Mouse (Mus musculus) CH12.LX (cell line): Measurements from ENCODE around the gene Plau. TPM values are rescaled to one million over a fixed set of nuclear protein-coding genes. Genes with fewer than 3 reads are reported as not detected.
A peak's percentile ranks its signal among the peaks of the same experiment; 100 is the strongest.

Source experiments
- DNase-seq: peaks from one replicate; pipeline ENCODE4 v3.0.0-alpha.2; 2013; ENCODE audit errors: extremely low read depth
- H3K27ac ChIP-seq: 2 replicates; pipeline ENCODE4 v1.5.1; 2012; ENCODE audit warnings: low read depth, mild to moderate bottlenecking, control low read depth, moderate library complexity; ENCODE audit not compliant: insufficient read depth
- H3K27me3 ChIP-seq: replicated peaks from 2 replicates; pipeline ENCODE3; 2012; ENCODE audit warnings: inconsistent platforms
- H3K36me3 ChIP-seq, 2 experiments: replicated peaks in 1 of 2; 2 replicates each; pipeline versions ENCODE3 to v1.6.1; 2012; ENCODE audit warnings: inconsistent platforms in 1 of 2, low read length in 1 of 2, mild to moderate bottlenecking in 1 of 2, mixed read lengths in 1 of 2, moderate library complexity in 1 of 2; ENCODE audit not compliant: control insufficient read depth in 1 of 2, insufficient read depth in 1 of 2
- H3K4me1 ChIP-seq, 2 experiments: 2 replicates each; pipeline ENCODE4 v1.6.1; 2012; ENCODE audit warnings: inconsistent platforms in 1 of 2, moderate library complexity in 1 of 2; ENCODE audit not compliant: insufficient read depth in 2 of 2, control insufficient read depth in 1 of 2
- H3K4me2 ChIP-seq: 2 replicates; pipeline ENCODE4 v1.6.1; 2012; ENCODE audit warnings: low read depth, mild to moderate bottlenecking, control low read depth; ENCODE audit not compliant: poor library complexity, insufficient read depth, severe bottlenecking
- H3K4me3 ChIP-seq, 3 experiments: fragments of 150-350 bp in 1 of 3; sonication (generic) in 1 of 3; replicated peaks in 1 of 3; 2 replicates each; pipeline versions ENCODE3 to v1.5.1; 2011 to 2012; ENCODE audit warnings: low read depth in 2 of 3, low read length in 2 of 3, mild to moderate bottlenecking in 2 of 3, moderate library complexity in 2 of 3, control low read depth in 1 of 3, improper control_type of control experiment in 1 of 3, inconsistent platforms in 1 of 3, mixed read lengths in 1 of 3; ENCODE audit not compliant: poor library complexity in 1 of 3
- H3K79me2 ChIP-seq: replicated peaks from 2 replicates; pipeline ENCODE4 v1.6.1; 2012; ENCODE audit warnings: mild to moderate bottlenecking, moderate library complexity; ENCODE audit not compliant: control insufficient read depth, poor library complexity, insufficient read depth, severe bottlenecking; ENCODE audit errors: extremely low read depth
- H3K9ac ChIP-seq: 2 replicates; pipeline ENCODE4 v1.6.1; 2012; ENCODE audit warnings: low read depth, mild to moderate bottlenecking, control low read depth, moderate library complexity; ENCODE audit not compliant: insufficient read depth
- H3K9me3 ChIP-seq: replicated peaks from 2 replicates; pipeline ENCODE3; 2012; ENCODE audit warnings: low read length, inconsistent platforms, mixed read lengths
- BHLHE40 ChIP-seq: IDR thresholded peaks from 2 replicates; pipeline ENCODE4 v1.6.1; 2011; ENCODE audit warnings: mild to moderate bottlenecking, low read depth, low read length, improper control_type of control experiment
- CHD1 ChIP-seq: IDR thresholded peaks from 2 replicates; pipeline ENCODE4 v1.6.1; 2012; ENCODE audit warnings: low read depth, low read length, improper control_type of control experiment, inconsistent platforms
- CHD2 ChIP-seq: IDR thresholded peaks from 2 replicates; pipeline ENCODE4 v1.6.1; 2011; ENCODE audit warnings: low read length, improper control_type of control experiment
- CTCF ChIP-seq, 2 experiments: IDR thresholded peaks in 1 of 2; conservative IDR thresholded peaks in 1 of 2; 2 replicates each; pipeline ENCODE4 v1.5.1; 2011 to 2012; ENCODE audit warnings: low read depth in 2 of 2, low read length in 2 of 2, improper control_type of control experiment in 1 of 2, inconsistent platforms in 1 of 2, mild to moderate bottlenecking in 1 of 2, moderate library complexity in 1 of 2
- EP300 ChIP-seq: IDR thresholded peaks from 2 replicates; pipeline ENCODE4 v1.6.1; 2011; ENCODE audit warnings: low read length, improper control_type of control experiment
- GABPA ChIP-seq: IDR thresholded peaks from 2 replicates; pipeline ENCODE4 v1.6.1; 2012; ENCODE audit warnings: low read depth, low read length, improper control_type of control experiment, inconsistent platforms; ENCODE audit not compliant: insufficient replicate concordance
- IRF4 ChIP-seq: IDR thresholded peaks from 2 replicates; pipeline ENCODE4 v1.6.1; 2014; ENCODE audit warnings: low read depth, mild to moderate bottlenecking, inconsistent platforms, low read length, improper control_type of control experiment
- JUN ChIP-seq: IDR thresholded peaks from 2 replicates; pipeline ENCODE4 v1.6.1; 2011; ENCODE audit warnings: low read depth, mild to moderate bottlenecking, low read length, improper control_type of control experiment, moderate library complexity; ENCODE audit not compliant: insufficient read depth
- JUND ChIP-seq: conservative IDR thresholded peaks from 2 replicates; pipeline ENCODE4 v1.6.1; 2011; ENCODE audit warnings: low read depth, low read length, improper control_type of control experiment
- KAT2A ChIP-seq: IDR thresholded peaks from 2 replicates; pipeline ENCODE4 v1.6.1; 2012; ENCODE audit warnings: low read length, improper control_type of control experiment, inconsistent platforms; ENCODE audit not compliant: insufficient replicate concordance
- MAFK ChIP-seq: IDR thresholded peaks from 2 replicates; pipeline ENCODE4 v1.6.1; 2011; ENCODE audit warnings: low read length, improper control_type of control experiment; ENCODE audit not compliant: insufficient replicate concordance
- MAX ChIP-seq: IDR thresholded peaks from 2 replicates; pipeline ENCODE4 v1.6.1; 2011; ENCODE audit warnings: low read length, improper control_type of control experiment
- MAZ ChIP-seq: IDR thresholded peaks from 2 replicates; pipeline ENCODE4 v1.6.1; 2012; ENCODE audit warnings: low read depth, mild to moderate bottlenecking, inconsistent platforms, low read length, improper control_type of control experiment, moderate library complexity
- MEF2A ChIP-seq: IDR thresholded peaks from 2 replicates; pipeline ENCODE4 v1.6.1; 2014; ENCODE audit warnings: low read depth, mild to moderate bottlenecking, inconsistent platforms, low read length, improper control_type of control experiment, borderline replicate concordance
- MXI1 ChIP-seq: IDR thresholded peaks from 2 replicates; pipeline ENCODE4 v1.6.1; 2011; ENCODE audit warnings: mild to moderate bottlenecking, low read depth, low read length, improper control_type of control experiment
- MYC ChIP-seq: IDR thresholded peaks from 2 replicates; pipeline ENCODE4 v1.6.1; 2011; ENCODE audit warnings: low read depth, mild to moderate bottlenecking, improper control_type of control experiment, low read length
- NELFE ChIP-seq: IDR thresholded peaks from 2 replicates; pipeline ENCODE4 v1.6.1; 2011; ENCODE audit warnings: low read depth, low read length, improper control_type of control experiment
- NRF1 ChIP-seq: IDR thresholded peaks from 2 replicates; pipeline ENCODE4 v1.6.1; 2014; ENCODE audit warnings: low read depth, mild to moderate bottlenecking, inconsistent platforms, low read length, improper control_type of control experiment, moderate library complexity
- PAX5 ChIP-seq: IDR thresholded peaks from 2 replicates; pipeline ENCODE4 v1.6.1; 2012; ENCODE audit warnings: low read length, inconsistent platforms, mixed read lengths
- POLR2A ChIP-seq: IDR thresholded peaks from 2 replicates; pipeline ENCODE4 v1.6.1; 2011; ENCODE audit warnings: low read depth, mild to moderate bottlenecking, improper control_type of control experiment, low read length
- POLR2AphosphoS2 ChIP-seq: IDR thresholded peaks from 2 replicates; pipeline ENCODE4 v1.6.1; 2011; ENCODE audit warnings: low read depth, low read length, improper control_type of control experiment
- RAD21 ChIP-seq: IDR thresholded peaks from 2 replicates; pipeline ENCODE4 v1.6.1; 2011; ENCODE audit warnings: low read depth, mild to moderate bottlenecking, low read length, improper control_type of control experiment, moderate library complexity
- RCOR1 ChIP-seq: conservative IDR thresholded peaks from 2 replicates; pipeline ENCODE4 v1.6.1; 2012; ENCODE audit warnings: low read depth, mild to moderate bottlenecking, inconsistent platforms, low read length, improper control_type of control experiment
- SIN3A ChIP-seq: IDR thresholded peaks from 2 replicates; pipeline ENCODE4 v1.6.1; 2012; ENCODE audit warnings: low read length, improper control_type of control experiment, inconsistent platforms
- SMC3 ChIP-seq: IDR thresholded peaks from 2 replicates; pipeline ENCODE4 v1.6.1; 2011; ENCODE audit warnings: low read depth, low read length, improper control_type of control experiment
- TBP ChIP-seq: conservative IDR thresholded peaks from 2 replicates; pipeline ENCODE4 v1.6.1; 2011; ENCODE audit warnings: low read depth, low read length, improper control_type of control experiment
- TCF12 ChIP-seq: IDR thresholded peaks from 2 replicates; pipeline ENCODE4 v1.6.1; 2014; ENCODE audit warnings: low read depth, mild to moderate bottlenecking, inconsistent platforms, low read length, improper control_type of control experiment
- USF1 ChIP-seq: IDR thresholded peaks from 2 replicates; pipeline ENCODE4 v1.6.1; 2014; ENCODE audit warnings: low read depth, mild to moderate bottlenecking, inconsistent platforms, low read length, improper control_type of control experiment
- ZKSCAN1 ChIP-seq: IDR thresholded peaks from 2 replicates; pipeline ENCODE4 v1.6.1; 2012; ENCODE audit warnings: low read depth, inconsistent platforms, low read length, improper control_type of control experiment, borderline replicate concordance
- ZMIZ1 ChIP-seq: IDR thresholded peaks from 2 replicates; pipeline ENCODE4 v1.6.1; 2012; ENCODE audit warnings: low read depth, mild to moderate bottlenecking, inconsistent platforms, low read length, improper control_type of control experiment
- ZNF384 ChIP-seq: IDR thresholded peaks from 2 replicates; pipeline ENCODE4 v1.6.1; 2012; ENCODE audit warnings: low read depth, low read length, improper control_type of control experiment, inconsistent platforms
- dilution Hi-C: fragments of 300-500 bp; cut with MboI; formaldehyde crosslinking; loops from 2 replicates; pipeline ENCODE4 v1.14.3; 2020; ENCODE audit warnings: low sequenced_read_pairs; ENCODE audit not compliant: extremely low pct_unique_long_range_greater_than_20kb, extremely low pct_ligation_motif_present
- in situ Hi-C: fragments of 300-500 bp; cut with MboI; formaldehyde crosslinking; loops from 3 replicates; pipeline ENCODE4 v1.14.3; 2019; ENCODE audit warnings: low sequenced_read_pairs, low pct_ligation_motif_present, low pct_unique_long_range_greater_than_20kb, mixed read lengths
- polyA plus RNA-seq: library from polyadenylated mRNA; unstranded; fragments of >175 nt; gene quantifications from 2 replicates; pipeline ENCODE4 v1.2.1, GENCODE M21; 2012; ENCODE audit warnings: low read depth; ENCODE audit not compliant: insufficient read length
- total RNA-seq, 2 experiments: library from RNA; depleted of rRNA; stranded (reverse); fragments of 300-350 nt in 1 of 2; fragments of >200 nt in 1 of 2; gene quantifications; 2 replicates each; pipeline ENCODE4 v1.2.3; 2012 to 2014

The Plau gene
- total and polyA plus RNA-seq, 3 experiments, result 1.8 to 2.8 (median 2.4) TPM

DNA sequence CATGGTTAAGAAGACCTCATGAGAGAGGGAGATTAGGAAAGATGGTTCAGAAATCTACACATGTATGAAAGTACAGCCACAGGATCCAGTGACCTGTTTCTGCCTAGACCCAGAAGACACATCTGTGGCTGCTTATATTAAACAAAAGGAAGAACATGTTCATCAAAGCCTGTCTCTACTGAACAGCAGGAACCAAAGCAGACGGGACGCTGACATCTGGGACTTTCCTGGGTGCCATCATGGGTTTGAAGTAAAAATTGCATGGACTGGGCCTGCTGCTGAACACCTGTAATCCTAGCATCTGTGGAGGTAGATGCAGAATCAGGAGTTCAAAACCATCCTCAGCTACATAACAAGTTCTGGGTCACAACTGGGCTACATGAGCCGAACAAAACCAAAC is 7.9 kb upstream of the Plau start:
- Histone ChIP-seq H3K9me3 (no peaks in the 10 kb centered on the region), H3K4me3 (no peak overlapping the region), H3K27ac (no peak overlapping the region), H3K4me1 (peaks cover 18 to 81% of the 10 kb centered on the region in 2 experiments), H3K4me2 (no peak overlapping the region), H3K9ac (no peak overlapping the region), H3K27me3 (no peaks in the 10 kb centered on the region), H3K36me3 (no peaks in the 10 kb centered on the region), H3K79me2 (no peaks in the 10 kb centered on the region)
- TF ChIP-seq CTCF (conservative IDR thresholded peaks at IDR 0.05 in 1 of 2, IDR thresholded peaks at IDR 0.05 in 1 of 2; ENCODE audit: low read depth in 2 of 2, low read length in 2 of 2), result no peak
- no peak for TF ChIP-seq NRF1
- TF ChIP-seq SIN3A, result no peak
- no peak for TF ChIP-seq MAZ
- TF ChIP-seq RCOR1, result no peak
- no peak for TF ChIP-seq CHD2
- TF ChIP-seq RAD21, result no peak
- TF ChIP-seq IRF4, result no peak
- no peak for TF ChIP-seq JUN
- no peak for TF ChIP-seq TBP
- TF ChIP-seq MYC, result no peak
- TF ChIP-seq USF1, result no peak
- TF ChIP-seq KAT2A, result no peak
- TF ChIP-seq NELFE, result no peak
- no peak for TF ChIP-seq EP300
- TF ChIP-seq TCF12, result no peak
- no peak for TF ChIP-seq SMC3
- TF ChIP-seq ZMIZ1, result no peak
- TF ChIP-seq MAFK, result no peak
- TF ChIP-seq MXI1, result no peak
- in situ Hi-C loops (no loop called here), dilution Hi-C loops (no loop called here)
- no peak for DNase-seq

DNA sequence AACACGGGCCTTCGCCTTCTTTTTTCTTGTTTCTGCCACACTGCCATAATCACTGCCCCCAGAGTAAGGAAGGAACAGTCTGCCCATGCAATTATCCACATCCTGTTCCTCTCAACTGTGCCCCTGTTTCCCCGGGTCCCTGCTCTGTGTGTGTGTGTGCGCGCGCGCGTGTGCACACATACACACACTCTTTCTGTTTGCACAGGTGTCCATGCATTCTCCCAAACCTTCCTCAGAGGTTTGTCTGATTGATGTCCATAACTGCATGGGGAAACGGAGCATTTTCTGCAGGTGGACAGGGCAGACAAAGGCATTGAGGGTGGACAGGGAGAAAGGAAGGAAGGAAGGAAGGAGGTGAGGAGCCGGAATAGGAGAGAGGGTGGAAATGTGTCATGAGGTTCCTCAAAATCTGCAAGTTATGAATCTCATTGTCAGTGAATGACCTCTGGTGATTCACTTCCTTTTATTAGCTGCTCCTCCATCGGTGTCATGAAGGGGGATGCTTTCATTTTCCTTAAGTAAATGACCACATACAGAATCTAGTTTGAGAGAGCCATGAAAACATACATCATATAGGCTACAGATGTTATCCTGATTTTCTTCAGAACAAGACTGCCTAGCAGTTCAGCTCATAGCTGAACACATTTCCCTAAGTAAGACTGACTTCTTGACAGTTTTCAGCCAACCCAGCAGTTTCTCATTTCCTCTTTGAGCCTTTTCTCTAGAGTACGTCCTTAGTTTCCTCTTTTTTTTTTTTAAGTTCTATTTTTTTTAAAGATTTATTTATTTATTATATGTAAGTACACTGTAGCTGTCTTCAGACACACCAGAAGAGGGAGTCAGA is 6.7 kb upstream of the Plau start:
- peaks cover 23 to 90% of the 10 kb centered on the region in 2 experiments for H3K4me1 ChIP-seq
- H3K79me2 ChIP-seq, result no peaks in the 10 kb centered on the region
- DNase-seq, result peak; percentile 71
- peak overlapping the region; percentile 17 for H3K4me2 ChIP-seq
- H3K4me3 ChIP-seq, result peak overlapping the region in 1 of 3 experiments; percentile 20
- H3K9ac ChIP-seq, result peak overlapping the region; percentile 2; the same call in 1 of the 2 replicates
- H3K9me3 ChIP-seq, result no peaks in the 10 kb centered on the region
- peak overlapping the region; percentile 45 for H3K27ac ChIP-seq
- H3K36me3 ChIP-seq, result no peaks in the 10 kb centered on the region
- in situ Hi-C loops, result no loop called here
- dilution Hi-C loops, result no loop called here
- H3K27me3 ChIP-seq, result no peaks in the 10 kb centered on the region
- TF ChIP-seq GABPA (no peak), POLR2AphosphoS2 (no peak), POLR2A (no peak), MEF2A (0 out of 2 replicates have a peak, but pooled peaks have one; percentile 38), PAX5 (no peak), ZNF384 (peak; percentile 88), SMC3 (no peak), CHD2 (0 out of 2 replicates have a peak, but pooled peaks have one; percentile 31), ZKSCAN1 (no peak), BHLHE40 (peak; percentile 34; the same call in 1 of the 2 replicates), JUND (peak; percentile 34; the same call in 1 of the 2 replicates), CHD1 (0 out of 2 replicates have a peak, but pooled peaks have one; percentile 34), ZMIZ1 (no peak), RAD21 (no peak), MXI1 (peak; percentile 62; the same call in 1 of the 2 replicates), NRF1 (peak; percentile 64), TBP (0 out of 2 replicates have a peak, but pooled peaks have one; percentile 12), MAX (peak; percentile 55; the same call in 1 of the 2 replicates)
